In the genomic region with DNA sequence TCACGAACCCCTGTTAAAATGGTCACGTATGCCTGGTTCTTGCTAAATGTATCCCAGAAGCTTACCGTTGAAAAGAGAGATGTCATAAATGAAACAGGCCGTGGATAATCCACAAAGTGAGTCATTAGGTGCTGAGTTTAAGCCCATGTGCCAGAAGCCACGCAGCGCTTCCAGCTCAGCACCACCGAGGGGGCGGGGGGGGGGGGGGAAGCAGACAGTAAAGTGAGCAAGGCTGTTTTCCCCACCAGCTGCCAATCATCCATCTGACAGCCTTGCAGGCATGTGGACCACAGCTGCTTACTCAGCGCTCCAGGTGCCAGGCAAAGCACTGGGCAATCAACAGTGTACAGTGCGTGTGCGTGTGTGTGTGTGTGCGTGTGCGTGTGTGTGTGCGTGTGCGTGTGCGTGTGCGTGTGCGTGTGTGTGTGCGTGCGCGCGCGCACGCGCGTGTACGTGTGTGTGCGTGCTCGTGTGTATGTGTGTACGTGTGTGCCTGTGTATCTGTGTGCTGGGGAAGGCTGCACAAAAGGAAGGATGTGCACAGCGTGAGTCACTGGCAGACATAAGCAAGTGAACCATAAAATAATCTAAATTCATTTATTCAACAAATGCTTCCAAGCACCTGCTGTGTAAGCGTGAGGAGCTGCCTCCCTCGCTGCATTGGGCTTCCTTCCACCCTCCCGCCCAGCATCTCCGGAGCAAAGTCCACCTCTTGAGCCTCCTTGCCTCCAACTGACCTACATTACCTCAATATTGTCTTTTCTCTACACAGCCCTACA, we compare ENCODE assay signal across 9 mouse cellular contexts. TPM values are rescaled to one million over a fixed set of nuclear protein-coding genes. Genes with fewer than 3 reads are reported as not detected.
DNase-seq lines count a peak whose midpoint lies in the region; ATAC-seq and TF ChIP-seq lines count a peak whose summit lies in the region.
"Had no signal": no experiment of that assay in that cellular context is flagged by ENCODE, and none has a peak within 500 bp of the region (broad histone marks: within the 10 kb centered on the region; RNA-seq: fewer than 3 reads in every experiment).

No protein-coding gene starts in this region.

- H3K4me1 ChIP-seq in heart, embryonic 15.5 days (replicated peaks): peaks cover 12% of the 10 kb centered on the region; the same call in 1 of the 2 replicates
- peaks cover 0 to 12% of the 10 kb centered on the region in 2 experiments; a peak in 2 of 4 replicates for H3K4me1 ChIP-seq in ES-E14 (ENCODE audit: control insufficient read depth in 2 of 2, insufficient read depth in 2 of 2, low read length in 2 of 2, poor library complexity in 1 of 2)
- H3K4me1 ChIP-seq in forebrain, embryonic 10.5 days: peaks cover 51% of the 10 kb centered on the region

- in situ Hi-C loops in ES-E14 (cut with MboI; ENCODE audit: low sequenced_read_pairs in 2 of 2, unreplicated experiment in 2 of 2): loop anchor here (10.0 to 25.0 kb wide), 4 partner anchors 222 to 775 kb away; no protein-coding TSS in a partner anchor

- H3K9ac ChIP-seq in heart, embryonic 15.5 days: no peak overlapping the region
- no peak overlapping the region for H3K9ac ChIP-seq in ES-E14 (ENCODE audit: insufficient read depth, low read depth, low read length, poor library complexity, severe bottlenecking)

- 58% methylated on average over 34 of the region's 35 CpGs for WGBS in heart, embryonic 15.5 days
- 67% methylated on average over 35 of the region's 35 CpGs for WGBS in forebrain, embryonic 10.5 days

- no peaks in the 10 kb centered on the region for H3K36me3 ChIP-seq in heart, embryonic 15.5 days
- H3K36me3 ChIP-seq in ES-E14 (ENCODE audit: control insufficient read depth, insufficient read depth, low read length, poor library complexity, severe bottlenecking): no peaks in the 10 kb centered on the region
- H3K36me3 ChIP-seq in forebrain, embryonic 10.5 days (replicated peaks): no peaks in the 10 kb centered on the region
- H3K36me3 ChIP-seq: G1E had no signal

- H3K9me3 ChIP-seq in heart, embryonic 15.5 days (replicated peaks): no peaks in the 10 kb centered on the region
- no peaks in the 10 kb centered on the region for H3K9me3 ChIP-seq in ES-E14 (ENCODE audit: control insufficient read depth, insufficient read depth, low read depth, low read length)
- no peaks in the 10 kb centered on the region for H3K9me3 ChIP-seq in forebrain, embryonic 10.5 days

- intact Hi-C loops in left cerebral cortex, postnatal 14 days (cut with DNase I): loop anchor here (5.0 to 10.0 kb wide), 5 partner anchors 115 to 932 kb away; partner anchors contain the start of gene Sdk2

- H3K4me3 ChIP-seq in heart, embryonic 15.5 days: no peak overlapping the region
- H3K4me3 ChIP-seq in ES-E14 (ENCODE audit: insufficient read depth in 1 of 2, low read depth in 1 of 2, low read length in 2 of 2, poor library complexity in 1 of 2, severe bottlenecking in 1 of 2): peak overlapping the region; percentile 22 to 40; a peak in 3 of 4 replicates
- no peak overlapping the region for H3K4me3 ChIP-seq in forebrain, embryonic 10.5 days

- no peak for ATAC-seq in heart, embryonic 15.5 days (replicated peaks; ENCODE audit: insufficient number of reproducible peaks, insufficient read depth, low FRiP score, low read depth)

- no peak overlapping the region for H3K27ac ChIP-seq in heart, embryonic 15.5 days
- no peak overlapping the region for H3K27ac ChIP-seq in ES-E14 (ENCODE audit: insufficient read depth, low read depth, low read length, poor library complexity, severe bottlenecking)
- no peak overlapping the region for H3K27ac ChIP-seq in forebrain, embryonic 10.5 days

- no peak for DNase-seq in heart, postnatal 4 days
- no peak for DNase-seq in ES-E14 (ENCODE audit: low read depth, low spot score)
- DNase-seq in forebrain, embryonic 10.5 days (ENCODE audit: extremely low spot score, low spot score): peak; percentile 26
- peak; percentile 29 to 55 for DNase-seq in left cerebral cortex, postnatal 14 days (ENCODE audit: low spot score in 2 of 2)
- DNase-seq in thymus, postnatal 14 days: no peak
- no peak for DNase-seq in adrenal gland, postnatal 36 days
- no peak for DNase-seq in adrenal gland, adult 2 months

- H3K4me2 ChIP-seq in heart, embryonic 15.5 days: peak overlapping the region; percentile 37; the same call in 1 of the 2 replicates

- peaks cover 50% of the 10 kb centered on the region for H3K27me3 ChIP-seq in heart, embryonic 15.5 days
- peaks cover 65% of the 10 kb centered on the region for H3K27me3 ChIP-seq in forebrain, embryonic 10.5 days (ENCODE audit: poor library complexity, severe bottlenecking)

TF ChIP-seq in ES-E14, 5 proteins besides CTCF, POLR2A, EP300 and RAD21:
- no peak for TF ChIP-seq MAFK (IDR thresholded peaks at IDR 0.05; ENCODE audit: insufficient read depth, low read depth, low read length)
- TF ChIP-seq HCFC1 (IDR thresholded peaks at IDR 0.05; ENCODE audit: borderline replicate concordance, insufficient read depth, low read length): no peak
- no peak for TF ChIP-seq ZNF384 (IDR thresholded peaks at IDR 0.05; ENCODE audit: low read depth, low read length)
- no peak for TF ChIP-seq CHD2 (IDR thresholded peaks at IDR 0.05; ENCODE audit: low read depth, low read length)
- no peak; the same call in 1 of the 2 replicates for TF ChIP-seq ZC3H11A (IDR thresholded peaks at IDR 0.05; ENCODE audit: borderline replicate concordance, low read depth, low read length)
TF ChIP-seq in ES-E14: peak in this region for 0.

RNA-seq across cellular contexts. Expression of gene Rpl38, which starts 31.4 kb away (rescaled TPM):
- 553 and 775 TPM in 2 replicates for polyA plus RNA-seq in heart, embryonic 15.5 days (2015; fragmentation: Nextera tagmentation; extraction: Ambion mirVana)
- total RNA-seq in heart, postnatal 4 days (2021): 100 to 1,000 TPM; 922 to 952 TPM
- total RNA-seq in ES-E14 (2012; rRNA removed): 2,560 and 3,102 TPM in 2 replicates
- 1,134 and 1,162 TPM in 2 replicates for polyA plus RNA-seq in forebrain, embryonic 10.5 days (2016; fragmentation: Nextera tagmentation; extraction: Ambion mirVana)
- total RNA-seq in left cerebral cortex, postnatal 14 days (2021): 100 to 1,000 TPM; 737 to 799 TPM
- 1,000 to 10,000 TPM; 1,120 to 1,187 TPM for total RNA-seq in adrenal gland, postnatal 36 days (2021)
- total RNA-seq in adrenal gland, adult 2 months (2021): 1,000 to 10,000 TPM; 1,183 to 1,186 TPM
- polyA plus RNA-seq in adrenal gland, adult 2 months (2012; rRNA removed): 64.3 and 68.3 TPM in 2 replicates

RNA-seq across cellular contexts. Expression of gene Ttyh2, which starts 38.3 kb away (rescaled TPM):
- 9.3 and 11.6 TPM in 2 replicates for polyA plus RNA-seq in heart, embryonic 15.5 days (2015; fragmentation: Nextera tagmentation; extraction: Ambion mirVana)
- total RNA-seq in heart, postnatal 4 days (2021): 10 to 100 TPM; 27.4 to 27.7 TPM
- 16.7 and 40.0 TPM in 2 replicates for total RNA-seq in ES-E14 (2012; rRNA removed)
- polyA plus RNA-seq in forebrain, embryonic 10.5 days (2016; fragmentation: Nextera tagmentation; extraction: Ambion mirVana): 8.6 and 9.5 TPM in 2 replicates
- 10 to 100 TPM; 24.0 to 24.6 TPM for total RNA-seq in left cerebral cortex, postnatal 14 days (2021)
- total RNA-seq in adrenal gland, postnatal 36 days (2021): 100 to 1,000 TPM in 1 of 2 experiments, 10 to 100 TPM in 1; 64.3 to 124 TPM
- total RNA-seq in adrenal gland, adult 2 months (2021): 100 to 1,000 TPM in 1 of 2 experiments, 10 to 100 TPM in 1; 70.3 to 115 TPM
- 135 and 182 TPM in 2 replicates for polyA plus RNA-seq in adrenal gland, adult 2 months (2012; rRNA removed)

Comparison
In these comparisons a context has a peak if more than half of its experiments do, and no peak if none do; other contexts are left out.
1. H3K4me3 ChIP-seq: peak in ES-E14 (2 of 2); none in heart, embryonic 15.5 days (single experiment) and forebrain, embryonic 10.5 days (single experiment).
2. DNase-seq: peak in forebrain, embryonic 10.5 days (single experiment) and left cerebral cortex, postnatal 14 days (2 of 2); none in heart, postnatal 4 days (single experiment), ES-E14 (single experiment), thymus, postnatal 14 days (single experiment), adrenal gland, postnatal 36 days (0 of 2) and adrenal gland, adult 2 months (single experiment).